8 mouse cellular contexts compared by ENCODE assay signal in the genomic region with DNA sequence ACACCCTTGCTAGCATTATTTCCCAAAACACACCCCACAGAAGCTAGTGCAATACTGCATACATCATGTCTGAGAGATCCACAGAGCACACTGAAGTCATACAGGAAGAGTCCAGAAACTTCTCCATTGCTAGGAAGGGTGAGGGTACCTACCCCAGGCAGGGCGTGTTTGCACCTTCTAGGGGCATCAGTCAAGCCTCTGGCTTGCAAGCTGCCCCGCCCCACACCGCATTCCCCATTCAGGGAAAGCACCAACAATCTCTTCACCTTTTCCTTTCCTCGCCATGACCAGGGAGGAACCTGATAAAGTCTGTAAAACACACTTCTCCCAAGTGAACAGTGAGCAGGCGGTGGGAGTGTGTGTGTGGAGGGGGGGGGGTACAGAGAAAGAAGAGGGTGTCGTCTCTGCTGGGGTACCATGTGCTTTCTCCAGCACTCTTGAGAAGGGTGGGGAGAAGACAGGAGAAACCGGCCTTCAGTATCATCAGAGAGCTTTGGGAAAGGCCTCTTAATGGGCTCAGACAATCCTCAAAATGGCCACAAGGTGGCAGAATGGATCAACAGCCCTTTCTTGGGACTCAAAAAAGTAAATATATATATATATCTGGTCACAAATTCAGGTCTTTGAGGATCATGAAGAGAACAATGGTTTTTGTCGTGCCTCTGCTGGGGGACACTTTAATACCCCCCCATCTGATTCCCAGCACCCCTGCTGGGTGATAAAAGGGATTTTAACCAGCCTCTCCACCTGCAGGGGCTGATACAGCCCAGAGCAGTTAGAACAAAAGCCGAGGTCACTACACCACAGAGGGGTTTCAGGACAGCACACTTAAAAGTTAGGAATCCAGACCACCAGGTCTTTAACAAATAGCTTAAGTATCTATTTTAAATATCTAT.
DNase-seq lines count a peak whose midpoint lies in the region; ATAC-seq and TF ChIP-seq lines count a peak whose summit lies in the region.

No protein-coding gene starts in this region.

- H3K4me3 ChIP-seq in ES-E14 (ENCODE audit: insufficient read depth in 1 of 2, low read depth in 1 of 2, low read length in 2 of 2, poor library complexity in 1 of 2, severe bottlenecking in 1 of 2): no peak overlapping the region
- no peak overlapping the region for H3K4me3 ChIP-seq in heart, embryonic 10.5 days
- H3K4me3 ChIP-seq in kidney, embryonic 14.5 days (ENCODE audit: low read length): no peak overlapping the region
- H3K4me3 ChIP-seq in liver, postnatal 0 days (ENCODE audit: low read depth, low read length): no peak overlapping the region
- H3K4me3 ChIP-seq in neural tube, embryonic 13.5 days: no peak overlapping the region

- no peak overlapping the region for H3K4me2 ChIP-seq in kidney, embryonic 14.5 days (replicated peaks; ENCODE audit: low read depth, low read length)
- H3K4me2 ChIP-seq in liver, postnatal 0 days (ENCODE audit: low read depth, low read length): no peak overlapping the region
- H3K4me2 ChIP-seq in neural tube, embryonic 13.5 days: no peak overlapping the region

- no peak overlapping the region for H3K27ac ChIP-seq in ES-E14 (ENCODE audit: insufficient read depth, low read depth, low read length, poor library complexity, severe bottlenecking)
- H3K27ac ChIP-seq in heart, embryonic 10.5 days: no peak overlapping the region
- no peak overlapping the region for H3K27ac ChIP-seq in kidney, embryonic 14.5 days (ENCODE audit: low read depth, low read length)
- no peak overlapping the region for H3K27ac ChIP-seq in liver, postnatal 0 days (ENCODE audit: low read depth)
- H3K27ac ChIP-seq in neural tube, embryonic 13.5 days (replicated peaks): no peak overlapping the region

- ATAC-seq in kidney, embryonic 14.5 days (ENCODE audit: low FRiP score, low TSS enrichment): 0 out of 2 replicates have a peak, but pooled peaks have one; percentile 33
- ATAC-seq in liver, postnatal 0 days: peak; percentile 47
- ATAC-seq in neural tube, embryonic 13.5 days (ENCODE audit: low read depth): peak; percentile 52; the same call in 1 of the 2 replicates

- H3K9me3 ChIP-seq in ES-E14 (ENCODE audit: control insufficient read depth, insufficient read depth, low read depth, low read length): no peaks in the 10 kb centered on the region
- H3K9me3 ChIP-seq in heart, embryonic 10.5 days: no peaks in the 10 kb centered on the region
- H3K9me3 ChIP-seq in kidney, embryonic 14.5 days (ENCODE audit: control insufficient read depth, low read length): no peaks in the 10 kb centered on the region
- H3K9me3 ChIP-seq in liver, postnatal 0 days (ENCODE audit: low read length): no peaks in the 10 kb centered on the region
- no peaks in the 10 kb centered on the region for H3K9me3 ChIP-seq in neural tube, embryonic 13.5 days

- H3K9ac ChIP-seq in ES-E14 (ENCODE audit: insufficient read depth, low read depth, low read length, poor library complexity, severe bottlenecking): no peak overlapping the region
- no peak overlapping the region for H3K9ac ChIP-seq in kidney, embryonic 14.5 days (ENCODE audit: low read depth, low read length)
- H3K9ac ChIP-seq in liver, postnatal 0 days (replicated peaks): no peak overlapping the region
- H3K9ac ChIP-seq in neural tube, embryonic 13.5 days: no peak overlapping the region

- in situ Hi-C loops in ES-E14 (cut with MboI; ENCODE audit: low sequenced_read_pairs in 2 of 2, unreplicated experiment in 2 of 2): loop anchor here (25.0 kb wide), 2 partner anchors 216 to 366 kb away; a partner anchor contains a TSS

- H3K27me3 ChIP-seq in heart, embryonic 10.5 days (ENCODE audit: insufficient read depth, poor library complexity, severe bottlenecking): no peaks in the 10 kb centered on the region
- H3K27me3 ChIP-seq in kidney, embryonic 14.5 days (ENCODE audit: control insufficient read depth, insufficient read depth, low read length): no peaks in the 10 kb centered on the region
- no peaks in the 10 kb centered on the region for H3K27me3 ChIP-seq in liver, postnatal 0 days (ENCODE audit: insufficient read depth, low read length)
- no peaks in the 10 kb centered on the region for H3K27me3 ChIP-seq in neural tube, embryonic 13.5 days

- 33% methylated on average over 9 of the region's 9 CpGs for WGBS in heart, embryonic 10.5 days
- 47% methylated on average over 9 of the region's 9 CpGs for WGBS in kidney, embryonic 14.5 days
- 33% methylated on average over 9 of the region's 9 CpGs for WGBS in liver, postnatal 0 days (ENCODE audit: insufficient replicate concordance)
- WGBS in neural tube, embryonic 13.5 days: 43% methylated on average over 9 of the region's 9 CpGs

- no peaks in the 10 kb centered on the region; the same call in 1 of the 2 replicates for H3K36me3 ChIP-seq in ES-E14 (ENCODE audit: control insufficient read depth, insufficient read depth, low read length, poor library complexity, severe bottlenecking)
- H3K36me3 ChIP-seq in heart, embryonic 10.5 days: no peaks in the 10 kb centered on the region
- no peaks in the 10 kb centered on the region for H3K36me3 ChIP-seq in kidney, embryonic 14.5 days (ENCODE audit: control insufficient read depth, insufficient read depth, low read length)
- H3K36me3 ChIP-seq in liver, postnatal 0 days (replicated peaks; ENCODE audit: insufficient read depth, low read length): no peaks in the 10 kb centered on the region
- H3K36me3 ChIP-seq in neural tube, embryonic 13.5 days: no peaks in the 10 kb centered on the region

- TF ChIP-seq CTCF in liver, postnatal 0 days (IDR thresholded peaks at IDR 0.05; ENCODE audit: low read depth): peak; percentile 76

- no peak for TF ChIP-seq EP300 in liver, postnatal 0 days (IDR thresholded peaks at IDR 0.05; ENCODE audit: low read depth)

- peaks cover 6 to 13% of the 10 kb centered on the region in 2 experiments for H3K4me1 ChIP-seq in ES-E14 (ENCODE audit: control insufficient read depth in 2 of 2, insufficient read depth in 2 of 2, low read length in 2 of 2, poor library complexity in 1 of 2)
- H3K4me1 ChIP-seq in heart, embryonic 10.5 days: peaks cover 15% of the 10 kb centered on the region; the same call in 1 of the 2 replicates
- H3K4me1 ChIP-seq in kidney, embryonic 14.5 days (ENCODE audit: control insufficient read depth, insufficient read depth, low read length): peaks cover 13% of the 10 kb centered on the region; the same call in 1 of the 2 replicates
- H3K4me1 ChIP-seq in liver, postnatal 0 days (ENCODE audit: insufficient read depth): peaks cover 22% of the 10 kb centered on the region
- H3K4me1 ChIP-seq in neural tube, embryonic 13.5 days (replicated peaks): peaks cover 54% of the 10 kb centered on the region

- DNase-seq in ES-E14 (ENCODE audit: low read depth, low spot score): peak; percentile 51
- peak; percentile 75 for DNase-seq in adrenal gland, postnatal 10 days
- peak; percentile 68 for DNase-seq in embryo, embryonic 11.5 days (ENCODE audit: low read depth, low spot score)
- DNase-seq in heart, embryonic 10.5 days (ENCODE audit: low spot score): peak; percentile 71
- peak; percentile 61 for DNase-seq in liver, postnatal 0 days
- DNase-seq in yolk sac, embryonic 10.5 days (ENCODE audit: low spot score): no peak

TF ChIP-seq in ES-E14, 5 proteins besides CTCF, POLR2A, EP300 and RAD21:
- no peak for TF ChIP-seq HCFC1 (IDR thresholded peaks at IDR 0.05; ENCODE audit: borderline replicate concordance, insufficient read depth, low read length)
- no peak for TF ChIP-seq CHD2 (IDR thresholded peaks at IDR 0.05; ENCODE audit: low read depth, low read length)
- TF ChIP-seq ZC3H11A (IDR thresholded peaks at IDR 0.05; ENCODE audit: borderline replicate concordance, low read depth, low read length): peak; percentile 65
- no peak for TF ChIP-seq ZNF384 (IDR thresholded peaks at IDR 0.05; ENCODE audit: low read depth, low read length)
- TF ChIP-seq MAFK (IDR thresholded peaks at IDR 0.05; ENCODE audit: insufficient read depth, low read depth, low read length): no peak
